Mouse (Mus musculus): ENCODE data around the gene Ccdc38.
A peak's percentile ranks its signal among the peaks of the same experiment; 100 is the strongest.

Ccdc38 gene

DNA sequence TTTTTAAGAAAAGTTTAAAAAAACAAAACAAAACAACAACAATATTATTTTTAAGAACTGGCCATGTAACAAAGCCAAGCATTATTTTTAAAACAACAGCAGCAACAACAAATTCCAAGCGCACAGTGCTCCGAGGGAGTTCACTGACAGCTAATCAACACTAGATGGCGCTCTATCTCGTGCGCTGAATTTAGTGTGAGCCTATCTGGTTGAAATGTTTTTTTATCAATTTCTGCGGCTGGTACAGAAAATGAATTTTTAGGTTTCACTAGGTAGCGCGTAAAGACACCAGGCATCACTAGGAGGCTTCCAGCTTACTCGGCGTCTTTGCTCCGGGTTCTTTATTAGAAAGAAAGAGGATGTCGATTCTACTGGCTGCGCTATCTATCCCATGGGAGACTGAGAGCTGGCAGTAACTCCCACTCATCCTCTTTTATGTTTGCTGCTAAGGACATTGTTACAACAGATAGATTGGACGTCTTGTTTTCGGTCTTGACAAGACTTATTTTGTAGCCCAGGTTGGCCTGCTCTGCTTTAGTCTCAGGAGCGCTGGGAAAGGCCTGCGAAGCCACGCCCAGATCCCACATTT is 71.1 kb downstream of the Ccdc38 start:
- no peak for DNase-seq

GRCm38 (mm10) chr10:93614850-93615249 is 74.4 kb downstream of the Ccdc38 start:
- DNase-seq = no peak

DNA sequence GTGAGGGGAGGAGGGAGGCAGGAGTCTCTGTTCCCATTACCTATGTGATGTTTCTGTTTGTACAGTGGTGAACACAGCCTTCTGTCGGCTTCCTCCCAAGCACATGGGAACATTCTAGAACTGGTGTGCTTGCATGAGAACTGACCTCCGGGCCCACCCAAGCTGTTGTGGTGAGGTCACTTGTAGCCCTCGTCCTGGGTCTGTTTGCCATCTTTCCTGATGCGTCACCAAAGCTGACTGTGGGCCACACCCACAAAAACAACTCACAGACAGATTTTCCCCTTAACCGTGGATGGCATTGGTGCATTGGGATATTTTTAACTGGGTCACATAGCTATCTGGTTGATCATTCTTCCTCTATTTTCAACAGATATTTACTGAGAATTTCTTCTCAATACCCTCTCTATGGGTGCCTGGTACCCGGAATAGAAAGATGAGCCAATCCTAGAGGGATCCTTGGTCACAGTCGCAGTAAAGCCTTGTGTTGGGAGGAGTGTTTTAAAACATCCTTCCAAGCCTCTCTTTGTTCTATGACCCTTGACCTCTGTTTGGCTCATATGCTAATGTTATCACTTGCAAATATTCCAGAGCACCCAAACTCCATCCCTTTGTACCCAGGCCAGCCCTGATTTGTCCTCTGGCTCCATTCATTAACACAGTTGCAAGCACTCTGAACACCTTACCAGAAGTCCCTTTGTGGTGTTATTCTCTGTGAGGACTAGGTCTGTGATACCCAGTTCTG is 80.2 kb downstream of the Ccdc38 start:
- no peak for DNase-seq

DNA sequence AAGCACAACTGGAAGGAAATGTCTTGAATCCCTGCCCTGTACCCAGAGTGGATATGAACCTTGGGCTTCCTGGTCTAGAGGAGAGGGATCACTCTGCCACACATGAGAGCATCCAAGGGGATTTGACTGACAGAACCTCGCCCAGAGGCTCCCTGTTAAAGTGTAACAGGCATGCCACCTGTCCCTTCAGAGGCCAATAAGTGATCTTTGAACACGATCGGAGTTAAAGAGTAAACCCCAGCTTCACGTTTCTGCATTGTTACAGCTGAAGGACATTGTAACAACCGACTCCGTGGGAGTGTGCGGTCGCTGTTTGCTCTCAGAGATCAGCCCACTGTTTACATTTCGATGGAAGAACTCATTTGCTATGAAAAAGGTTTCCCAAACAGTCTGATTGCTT is 83.3 kb downstream of the Ccdc38 start:
- peak; percentile 90 for DNase-seq

DNA sequence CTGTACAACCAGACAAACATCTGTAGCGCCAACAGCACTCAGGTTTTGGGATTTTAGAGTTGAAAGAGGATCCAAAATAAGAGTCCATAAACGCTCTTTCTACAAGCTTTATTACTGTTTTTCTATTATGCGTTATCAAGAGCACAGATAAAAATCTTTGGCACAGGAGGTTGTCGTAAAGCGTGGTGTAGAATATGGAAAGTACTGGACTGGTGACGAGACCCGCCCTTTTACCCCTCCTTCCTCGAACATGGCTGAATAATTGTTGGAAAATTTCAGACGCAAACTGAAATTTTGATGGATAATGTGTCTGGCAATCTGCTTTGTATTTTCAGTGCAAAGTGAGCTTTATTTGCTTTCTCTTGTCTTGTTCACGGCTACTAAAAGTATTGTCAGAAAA is 83.7 kb downstream of the Ccdc38 start:
- no peak for DNase-seq

DNA sequence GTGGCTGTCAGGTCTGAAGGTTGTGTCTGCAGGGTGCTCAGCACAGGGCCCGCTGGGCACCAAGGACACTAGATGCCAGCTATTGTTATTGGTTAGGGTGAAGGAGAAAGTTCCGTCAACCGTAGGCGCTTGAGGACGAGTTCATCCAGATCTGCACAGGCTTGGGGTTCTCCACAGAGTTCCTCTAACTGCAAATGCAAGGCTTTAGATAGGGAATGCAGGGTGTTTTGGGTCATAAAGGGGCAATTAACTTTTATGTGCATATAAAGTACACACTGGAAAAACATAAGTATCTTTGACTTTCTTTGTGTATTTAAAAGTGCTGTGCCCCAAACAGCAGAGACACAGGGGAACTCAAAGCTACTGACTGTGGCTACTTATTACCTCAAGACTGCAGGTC is 89.9 kb downstream of the Ccdc38 start:
- DNase-seq = no peak

- DNase-seq = no peak
Measured at GRCm38 (mm10) chr10:93632086-93632485, 91.7 kb downstream of the Ccdc38 start.

DNA sequence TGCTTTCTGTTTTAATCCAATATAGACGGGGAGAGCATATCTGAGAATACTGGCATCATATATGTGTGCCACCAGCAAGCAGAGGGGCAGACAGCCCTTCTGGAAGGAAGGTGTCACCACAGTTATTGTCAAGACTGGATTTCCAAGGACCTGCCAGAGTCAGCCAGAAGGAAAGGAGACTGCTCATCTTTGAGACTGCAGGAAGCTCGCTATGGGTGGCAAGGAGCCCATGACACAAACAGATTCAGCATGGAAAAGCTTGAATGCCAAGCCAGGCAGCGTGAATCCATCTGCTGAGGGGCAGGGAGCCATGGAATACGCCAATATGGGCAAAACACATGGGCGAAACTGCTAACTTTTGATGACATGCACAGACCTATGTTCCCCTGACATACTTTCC is 93.1 kb downstream of the Ccdc38 start:
- no peak for DNase-seq

Measured in kidney, adult 11 months (tissue).